Mouse (Mus musculus) embryonic fibroblast, embryonic 13.5 days (primary cell): ENCODE measurements at regions not wholly inside any gene's neighbourhood (a gene's known extent, or its start where the extent isn't known, plus 50 kb on each side); places are given as distances from the start of the nearest gene placed in this dataset.

Experiments
- CTCF ChIP-seq: IDR thresholded peaks from 2 replicates; pipeline ENCODE4 v1.5.1; 2011; ENCODE audit warnings: mild to moderate bottlenecking, control low read depth, low read length, moderate library complexity, borderline replicate concordance; ENCODE audit not compliant: insufficient read depth
- POLR2A ChIP-seq: IDR thresholded peaks from 2 replicates; pipeline ENCODE4 v1.6.1; 2011; ENCODE audit warnings: low read depth, mild to moderate bottlenecking, control low read depth, low read length, moderate library complexity

GRCm38 (mm10) chr9:31998488-31999280 lies 85.4 kb upstream of the Barx2 start:
- no peak for TF ChIP-seq CTCF
- no peak for TF ChIP-seq POLR2A
